In the genomic region with DNA sequence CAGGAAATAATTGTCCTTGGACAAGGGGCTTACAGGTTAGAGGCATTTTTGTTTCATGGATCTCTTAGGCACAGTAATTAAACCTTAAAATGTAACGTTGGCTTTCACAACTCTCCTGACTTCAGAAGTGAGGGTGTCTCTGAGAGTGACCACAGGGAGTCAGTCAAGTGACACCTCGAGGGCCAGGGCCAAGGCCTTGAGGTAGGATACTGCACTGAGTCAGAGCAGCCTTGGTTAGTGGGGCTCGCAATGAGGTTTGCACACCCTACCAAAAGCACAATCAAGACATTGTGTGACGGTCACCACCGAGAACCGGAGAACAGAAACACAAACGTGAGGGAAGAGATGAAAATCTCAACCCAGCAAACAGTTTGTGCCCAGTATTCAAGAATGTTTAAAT, we compare ENCODE assay signal across 15 mouse cellular contexts.
"Had no signal": no experiment of that assay in that cellular context is flagged by ENCODE, and none has a peak within 500 bp of the region (broad histone marks: within the 10 kb centered on the region; RNA-seq: fewer than 3 reads in every experiment).

No protein-coding gene starts in this region.

- H3K36me3 ChIP-seq: limb, embryonic 13.5 days; liver, embryonic 13.5 days had no signal

- H3K4me1 ChIP-seq: limb, embryonic 13.5 days; liver, embryonic 13.5 days had no signal

- DNase-seq: kidney, adult 2 months; kidney, postnatal 25 days; left cerebral cortex, postnatal 4 days; liver, embryonic 13.5 days; lung, adult 2 months; lung, postnatal 14 days; lung, postnatal 4 days; midbrain, embryonic 14.5 days; right cerebral cortex, postnatal 4 days; thymus, adult 18-20 months had no signal

- H3K27ac ChIP-seq: kidney, postnatal 0 days; limb, embryonic 13.5 days; liver, embryonic 13.5 days; stomach, postnatal 0 days had no signal

- H3K4me2 ChIP-seq: limb, embryonic 13.5 days; liver, embryonic 13.5 days; midbrain, embryonic 11.5 days had no signal

- H3K9me3 ChIP-seq: limb, embryonic 13.5 days; liver, embryonic 13.5 days had no signal

- H3K9ac ChIP-seq: limb, embryonic 13.5 days; liver, embryonic 13.5 days had no signal

- ATAC-seq: intestine, embryonic 16.5 days had no signal

- H3K4me3 ChIP-seq: limb, embryonic 13.5 days; liver, embryonic 13.5 days had no signal

- H3K27me3 ChIP-seq: limb, embryonic 13.5 days; liver, embryonic 13.5 days had no signal
